Mouse (Mus musculus): ENCODE data around the gene Rbbp8nl.

Rbbp8nl gene

GRCm38 (mm10) chr2:180289440-180290108 is at the start of gene Rbbp8nl:
Gene Rbbp8nl (minus strand): TSS chr2:180289879.
- Histone ChIP-seq H3K27me3 (ENCODE audit: insufficient read depth, low read length) (peaks cover 13% of the 10 kb centered on the region; the same call in 1 of the 2 replicates), H3K4me3 (replicated peaks; ENCODE audit: low read length) (peak within 1 kb of the TSS; percentile 62), H3K9me3 (ENCODE audit: low read length) (no peaks in the 10 kb centered on the region)

GRCm38 (mm10) chr2:180334551-180334986 is 44.9 kb upstream of the Rbbp8nl start, which contains the start of gene Gata5:
Gene Gata5 (minus strand): TSS chr2:180334699.
- no peaks in the 10 kb centered on the region for H3K9me3 ChIP-seq (ENCODE audit: low read length)
- peak within 1 kb of the TSS; percentile 74 for H3K4me3 ChIP-seq (replicated peaks; ENCODE audit: low read length)
- H3K4me1 ChIP-seq (replicated peaks; ENCODE audit: low read depth, low read length): peaks cover 16% of the 10 kb centered on the region
- TF ChIP-seq NANOG (IDR thresholded peaks at IDR 0.05; ENCODE audit: borderline replicate concordance, low read length) (no peak), POU5F1 (IDR thresholded peaks at IDR 0.05; ENCODE audit: borderline replicate concordance, low read length) (no peak), CTCF (conservative IDR thresholded peaks at IDR 0.05; ENCODE audit: low read length) (no peak)
- H3K27me3 ChIP-seq (ENCODE audit: insufficient read depth, low read length): peaks cover 98% of the 10 kb centered on the region
- H3K36me3 ChIP-seq (ENCODE audit: insufficient read depth, low read length): no peaks in the 10 kb centered on the region

More at GRCm38 (mm10) chr2:180289440-180290108, at the start of gene Rbbp8nl:
- Histone ChIP-seq H3K36me3 (ENCODE audit: insufficient read depth, low read length) (no peaks in the 10 kb centered on the region), H3K4me1 (replicated peaks; ENCODE audit: low read depth, low read length) (peaks cover 63% of the 10 kb centered on the region)
- TF ChIP-seq POU5F1 (IDR thresholded peaks at IDR 0.05; ENCODE audit: borderline replicate concordance, low read length): no peak
- no peak for TF ChIP-seq CTCF (conservative IDR thresholded peaks at IDR 0.05; ENCODE audit: low read length)
- TF ChIP-seq NANOG (IDR thresholded peaks at IDR 0.05; ENCODE audit: borderline replicate concordance, low read length): no peak

- H3K27me3 ChIP-seq (ENCODE audit: insufficient read depth, low read length): peaks cover 95% of the 10 kb centered on the region
- H3K9me3 ChIP-seq (ENCODE audit: low read length): no peaks in the 10 kb centered on the region
- peak overlapping the region; percentile 74 for H3K4me3 ChIP-seq (replicated peaks; ENCODE audit: low read length)
- peaks cover 16% of the 10 kb centered on the region for H3K4me1 ChIP-seq (replicated peaks; ENCODE audit: low read depth, low read length)
- TF ChIP-seq NANOG (IDR thresholded peaks at IDR 0.05; ENCODE audit: borderline replicate concordance, low read length) (no peak), POU5F1 (IDR thresholded peaks at IDR 0.05; ENCODE audit: borderline replicate concordance, low read length) (no peak), CTCF (conservative IDR thresholded peaks at IDR 0.05; ENCODE audit: low read length) (no peak)
- H3K36me3 ChIP-seq (ENCODE audit: insufficient read depth, low read length): no peaks in the 10 kb centered on the region
Measured at GRCm38 (mm10) chr2:180333778-180334550, 44.3 kb upstream of the Rbbp8nl start.

GRCm38 (mm10) chr2:180329466-180329865 is 39.8 kb upstream of the Rbbp8nl start:
- H3K36me3 ChIP-seq (ENCODE audit: insufficient read depth, low read length): no peaks in the 10 kb centered on the region
- H3K4me1 ChIP-seq (replicated peaks; ENCODE audit: low read depth, low read length): peaks cover 8% of the 10 kb centered on the region; the same call in 1 of the 2 replicates
- H3K27me3 ChIP-seq (ENCODE audit: insufficient read depth, low read length): peaks cover 70% of the 10 kb centered on the region
- H3K4me3 ChIP-seq (replicated peaks; ENCODE audit: low read length): no peak overlapping the region
- no peaks in the 10 kb centered on the region for H3K9me3 ChIP-seq (ENCODE audit: low read length)
- TF ChIP-seq POU5F1 (IDR thresholded peaks at IDR 0.05; ENCODE audit: borderline replicate concordance, low read length) (no peak), NANOG (IDR thresholded peaks at IDR 0.05; ENCODE audit: borderline replicate concordance, low read length) (no peak), CTCF (conservative IDR thresholded peaks at IDR 0.05; ENCODE audit: low read length) (no peak)

- H3K4me3 ChIP-seq (replicated peaks; ENCODE audit: low read length): 0 out of 2 replicates have a peak overlapping the region, but pooled peaks have one; percentile 20
- H3K27me3 ChIP-seq (ENCODE audit: insufficient read depth, low read length): peaks cover 22% of the 10 kb centered on the region
- H3K4me1 ChIP-seq (replicated peaks; ENCODE audit: low read depth, low read length): peaks cover 16% of the 10 kb centered on the region
- no peaks in the 10 kb centered on the region for H3K9me3 ChIP-seq (ENCODE audit: low read length)
- TF ChIP-seq NANOG (IDR thresholded peaks at IDR 0.05; ENCODE audit: borderline replicate concordance, low read length) (no peak), POU5F1 (IDR thresholded peaks at IDR 0.05; ENCODE audit: borderline replicate concordance, low read length) (no peak), CTCF (conservative IDR thresholded peaks at IDR 0.05; ENCODE audit: low read length) (no peak)
- H3K36me3 ChIP-seq (ENCODE audit: insufficient read depth, low read length): no peaks in the 10 kb centered on the region
Measured at GRCm38 (mm10) chr2:180322674-180323355, 33.1 kb upstream of the Rbbp8nl start.

GRCm38 (mm10) chr2:180320216-180320615 is 30.5 kb upstream of the Rbbp8nl start:
- H3K36me3 ChIP-seq (ENCODE audit: insufficient read depth, low read length): no peaks in the 10 kb centered on the region

GRCm38 (mm10) chr2:180317591-180317990 is 27.9 kb upstream of the Rbbp8nl start:
- TF ChIP-seq CTCF (conservative IDR thresholded peaks at IDR 0.05; ENCODE audit: low read length) (no peak), POU5F1 (IDR thresholded peaks at IDR 0.05; ENCODE audit: borderline replicate concordance, low read length) (no peak), NANOG (IDR thresholded peaks at IDR 0.05; ENCODE audit: borderline replicate concordance, low read length) (no peak)

More at GRCm38 (mm10) chr2:180320216-180320615, 30.5 kb upstream of the Rbbp8nl start:
- no peak for TF ChIP-seq NANOG (IDR thresholded peaks at IDR 0.05; ENCODE audit: borderline replicate concordance, low read length)
- no peak for TF ChIP-seq CTCF (conservative IDR thresholded peaks at IDR 0.05; ENCODE audit: low read length)
- no peak for TF ChIP-seq POU5F1 (IDR thresholded peaks at IDR 0.05; ENCODE audit: borderline replicate concordance, low read length)
- H3K9me3 ChIP-seq (ENCODE audit: low read length): peaks cover 13% of the 10 kb centered on the region
- peaks cover 16% of the 10 kb centered on the region for H3K4me1 ChIP-seq (replicated peaks; ENCODE audit: low read depth, low read length)
- peaks cover 23% of the 10 kb centered on the region for H3K27me3 ChIP-seq (ENCODE audit: insufficient read depth, low read length)
- H3K4me3 ChIP-seq (replicated peaks; ENCODE audit: low read length): no peak overlapping the region

GRCm38 (mm10) chr2:180314292-180314691 is 24.6 kb upstream of the Rbbp8nl start:
- TF ChIP-seq NANOG (IDR thresholded peaks at IDR 0.05; ENCODE audit: borderline replicate concordance, low read length) (no peak), CTCF (conservative IDR thresholded peaks at IDR 0.05; ENCODE audit: low read length) (no peak), POU5F1 (IDR thresholded peaks at IDR 0.05; ENCODE audit: borderline replicate concordance, low read length) (no peak)
- peaks cover 36% of the 10 kb centered on the region for H3K27me3 ChIP-seq (ENCODE audit: insufficient read depth, low read length)
- H3K4me3 ChIP-seq (replicated peaks; ENCODE audit: low read length): no peak overlapping the region
- no peaks in the 10 kb centered on the region for H3K36me3 ChIP-seq (ENCODE audit: insufficient read depth, low read length)
- peaks cover 13% of the 10 kb centered on the region for H3K9me3 ChIP-seq (ENCODE audit: low read length)
- no peaks in the 10 kb centered on the region for H3K4me1 ChIP-seq (replicated peaks; ENCODE audit: low read depth, low read length)

More at GRCm38 (mm10) chr2:180317591-180317990, 27.9 kb upstream of the Rbbp8nl start:
- Histone ChIP-seq H3K36me3 (ENCODE audit: insufficient read depth, low read length) (no peaks in the 10 kb centered on the region), H3K9me3 (ENCODE audit: low read length) (peaks cover 13% of the 10 kb centered on the region), H3K27me3 (ENCODE audit: insufficient read depth, low read length) (peaks cover 30% of the 10 kb centered on the region), H3K4me3 (replicated peaks; ENCODE audit: low read length) (no peak overlapping the region), H3K4me1 (replicated peaks; ENCODE audit: low read depth, low read length) (peaks cover 11% of the 10 kb centered on the region)

Data from E14TG2a.4 (cell line).